Mouse (Mus musculus) embryo, embryonic 11 days (tissue): Measurements from ENCODE around the gene Pigk.

Experiments
- DNase-seq: peaks from one replicate; pipeline ENCODE4 v3.0.0-alpha.2; 2015

Gene Pigk

GRCm38 (mm10) chr3:152907087-152907486 lies 193.2 kb downstream of the Pigk start:
- no peak for DNase-seq

DNA sequence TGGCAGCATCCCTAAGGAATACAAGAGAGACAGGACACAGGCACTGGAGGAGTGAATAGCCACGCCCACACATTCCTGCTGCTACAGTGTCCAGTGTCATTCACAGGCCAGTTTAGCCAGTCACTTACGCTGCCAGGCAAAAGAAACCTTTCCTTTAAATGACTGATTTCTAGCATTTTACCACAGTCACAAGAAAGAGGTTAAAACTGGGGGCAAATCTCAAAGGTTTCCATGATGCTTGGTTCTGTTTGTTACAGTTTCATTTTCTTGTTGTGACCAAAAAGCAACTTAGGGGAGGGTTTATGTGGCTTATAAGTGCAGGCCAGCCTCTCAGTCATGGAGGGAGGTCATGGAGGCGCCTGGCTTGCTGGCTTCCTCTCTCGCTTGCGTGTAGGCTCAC lies 193.8 kb downstream of the Pigk start:
- DNase-seq, result no peak

GRCm38 (mm10) chr3:152911578-152911977 lies 197.7 kb downstream of the Pigk start:
- no peak for DNase-seq

- DNase-seq, result no peak
Observed at GRCm38 (mm10) chr3:152912216-152913101, 198.6 kb downstream of the Pigk start.

DNA sequence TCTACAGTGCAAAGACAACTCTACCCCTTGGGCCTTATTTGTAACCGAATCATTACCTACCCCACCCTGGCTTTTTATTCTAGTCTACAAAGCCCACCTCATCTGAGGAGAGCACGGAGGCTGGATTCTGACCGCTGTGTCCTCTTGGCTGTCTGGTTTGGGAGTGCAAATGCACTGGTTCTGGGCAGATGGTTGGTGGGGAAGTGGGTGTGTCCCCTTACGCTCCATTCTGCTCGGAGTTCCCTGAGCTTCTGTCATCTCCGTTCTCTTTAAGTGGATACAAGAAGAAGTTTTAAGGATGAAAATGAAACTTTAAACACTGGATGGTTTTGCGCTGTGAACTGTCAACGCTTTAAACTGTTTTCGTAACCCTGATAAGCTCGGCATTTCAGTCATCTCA lies 199.2 kb downstream of the Pigk start:
- DNase-seq, result no peak

DNA sequence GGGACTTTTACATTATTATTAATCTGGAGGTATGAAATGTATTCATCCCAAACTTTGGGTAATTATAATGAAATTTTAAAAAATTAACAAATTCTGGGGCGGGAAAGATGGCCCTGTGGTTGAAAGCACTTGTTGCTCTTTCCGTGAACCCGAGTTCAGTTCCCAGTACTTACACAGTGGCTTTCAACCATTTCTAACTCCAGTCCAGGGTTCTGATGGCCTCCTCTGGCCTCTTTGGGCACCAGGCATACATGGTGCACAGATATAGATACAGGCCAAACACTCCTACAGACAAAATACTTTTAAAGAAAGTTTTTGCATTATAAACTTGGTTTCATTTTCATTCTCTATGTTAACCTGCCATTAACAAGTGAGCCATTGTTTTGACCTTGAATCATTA lies 199.7 kb downstream of the Pigk start:
- DNase-seq, result no peak

DNA sequence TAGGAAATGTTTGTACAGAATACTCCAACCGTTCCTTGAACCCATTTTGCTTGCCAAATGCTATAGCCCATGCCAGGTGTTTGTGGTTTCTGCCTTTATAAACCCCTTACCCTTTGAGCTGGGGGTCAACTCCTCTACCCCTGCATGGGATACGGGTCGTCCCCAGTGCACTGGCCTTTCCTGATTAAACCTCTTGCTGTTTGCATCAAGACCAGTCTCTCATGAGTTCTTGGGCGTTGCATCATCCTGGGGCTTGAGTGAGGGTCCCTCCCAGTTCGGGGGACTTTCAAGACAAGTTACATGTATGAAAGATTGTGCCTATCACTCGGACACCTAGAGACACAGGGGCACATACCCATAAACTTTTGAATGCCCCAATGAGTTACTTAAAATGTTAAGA lies 200.5 kb downstream of the Pigk start:
- DNase-seq, result no peak

- DNase-seq, result no peak
Observed at GRCm38 (mm10) chr3:152917579-152917978, 203.7 kb downstream of the Pigk start.

- no peak for DNase-seq
Observed at GRCm38 (mm10) chr3:152919101-152919500, 205.2 kb downstream of the Pigk start.

GRCm38 (mm10) chr3:152920365-152920764 lies 206.5 kb downstream of the Pigk start:
- no peak for DNase-seq

DNA sequence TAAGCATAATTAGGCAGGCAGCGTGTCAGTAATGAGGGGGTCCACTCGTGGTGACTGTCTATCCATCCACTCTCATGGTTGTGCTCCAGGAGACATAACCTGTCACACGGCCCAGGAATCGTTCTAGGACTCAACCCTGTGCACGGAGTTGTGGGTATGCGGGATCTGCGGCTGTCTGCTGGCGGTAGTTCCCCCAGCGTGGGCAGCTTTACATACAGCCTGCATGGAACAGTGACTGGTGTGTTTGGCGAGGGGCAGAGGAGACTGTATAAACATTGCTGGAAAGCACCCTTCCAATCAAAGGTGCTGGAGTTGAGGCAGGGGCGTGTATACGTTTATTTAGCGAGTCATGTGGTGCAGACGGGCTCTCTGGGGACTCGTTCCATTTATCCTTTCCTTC lies 209.6 kb downstream of the Pigk start:
- DNase-seq, result no peak

GRCm38 (mm10) chr3:152925364-152925763 lies 211.5 kb downstream of the Pigk start:
- no peak for DNase-seq

DNA sequence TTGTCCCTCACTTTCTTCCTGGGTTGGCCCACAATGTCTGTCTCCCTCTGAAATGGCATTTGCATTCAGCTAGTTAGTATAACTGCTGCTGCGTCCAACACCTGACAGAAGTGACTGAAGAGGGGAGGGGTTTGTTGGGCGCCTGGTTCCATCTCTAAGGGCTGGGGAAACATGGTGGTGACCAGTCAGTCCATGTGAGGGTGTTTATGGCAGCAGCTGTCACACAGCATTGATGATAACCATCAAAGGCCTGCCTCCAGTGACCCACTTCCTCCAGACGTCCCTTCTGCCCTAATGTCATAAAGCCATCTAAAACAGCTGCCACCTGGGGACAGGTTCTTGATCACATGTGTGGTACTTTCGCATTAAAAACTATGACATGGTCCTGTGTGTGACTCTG lies 212.3 kb downstream of the Pigk start:
- no peak for DNase-seq

- DNase-seq, result peak; percentile 34
Observed at GRCm38 (mm10) chr3:152928287-152928975, 214.5 kb downstream of the Pigk start.

GRCm38 (mm10) chr3:152929256-152929787 lies 215.4 kb downstream of the Pigk start:
- no peak for DNase-seq

DNA sequence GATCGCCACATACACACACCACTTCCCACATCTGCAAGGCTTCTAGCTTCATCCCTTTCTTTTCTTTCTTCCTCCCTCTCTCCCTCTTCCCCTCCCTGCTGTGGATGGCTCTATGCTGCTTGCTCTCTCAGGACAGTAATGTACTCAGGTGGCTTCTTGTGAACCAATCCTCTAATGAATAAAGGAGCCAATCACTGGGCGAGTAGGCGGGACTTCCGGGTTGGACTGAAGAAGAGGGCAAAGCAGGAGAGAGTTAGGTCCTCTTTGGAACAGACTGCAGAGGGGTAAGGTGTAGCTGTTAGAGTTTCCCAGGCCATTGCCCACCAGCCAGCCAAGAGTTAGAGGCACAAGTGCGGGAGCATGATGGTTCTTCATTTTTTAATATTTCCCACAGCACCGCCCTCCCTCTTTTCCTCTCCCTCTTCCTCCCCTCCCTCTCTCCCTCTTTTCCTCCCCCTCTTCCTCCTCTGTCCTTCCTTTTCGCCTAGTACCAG lies 215.9 kb downstream of the Pigk start:
- no peak for DNase-seq

- DNase-seq, result no peak
Observed at GRCm38 (mm10) chr3:152931354-152931753, 217.5 kb downstream of the Pigk start.

DNA sequence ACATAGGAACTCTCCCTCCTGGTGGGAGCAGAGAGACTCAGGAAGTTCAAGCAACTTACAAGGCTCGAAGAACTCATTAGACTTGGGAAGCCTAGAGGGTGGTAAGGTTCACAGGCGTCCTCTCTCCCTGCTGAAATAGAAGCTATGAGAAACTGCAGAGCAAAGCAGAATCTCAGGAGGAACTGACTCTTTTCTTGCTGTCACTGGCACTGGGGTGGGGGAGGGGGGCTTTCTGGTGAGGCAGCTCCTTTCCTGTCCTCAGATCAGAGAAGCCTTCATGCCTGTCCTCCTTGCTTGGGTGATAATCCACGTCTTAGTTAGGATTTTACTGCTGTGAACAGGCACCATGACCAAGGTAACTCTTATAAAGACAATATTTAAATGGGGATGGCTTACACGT lies 218.2 kb downstream of the Pigk start:
- DNase-seq, result no peak

DNA sequence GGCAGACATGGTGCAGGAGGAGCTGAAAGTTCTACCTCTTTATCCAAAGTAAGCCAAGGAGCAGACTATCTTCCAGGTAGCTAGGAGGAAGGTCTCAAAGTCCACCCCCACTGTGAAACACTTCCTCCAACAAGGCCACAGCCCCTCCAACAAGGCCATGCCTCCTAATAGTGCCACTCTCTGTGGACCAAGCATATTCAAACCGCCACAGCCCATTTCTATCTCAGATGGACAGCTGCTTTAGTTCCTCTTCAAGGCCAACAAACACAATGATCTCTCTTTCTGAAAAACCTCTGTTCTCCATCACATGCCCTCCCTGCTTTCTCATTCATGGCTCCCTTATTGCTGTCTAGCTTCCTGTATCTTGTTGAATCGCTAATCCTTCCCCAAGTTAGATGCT lies 218.6 kb downstream of the Pigk start:
- no peak for DNase-seq

DNA sequence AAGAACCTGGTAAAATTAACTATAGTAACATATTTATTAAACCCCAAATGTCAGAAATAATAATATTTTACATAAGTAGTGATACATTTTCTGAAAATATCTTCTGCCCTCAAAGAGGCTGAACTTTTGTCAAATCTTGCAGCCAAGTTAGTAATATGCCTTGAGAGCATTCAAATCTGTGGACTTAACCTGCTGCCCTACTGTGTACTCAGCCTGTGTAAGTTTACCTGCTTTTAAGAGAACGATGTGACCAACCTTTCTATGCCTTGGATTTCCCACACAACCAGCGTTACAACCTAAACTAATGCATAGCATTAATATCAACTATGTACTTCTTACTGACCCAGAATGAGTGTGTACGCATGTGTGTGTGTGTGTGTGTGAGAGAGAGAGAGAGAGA lies 219.8 kb downstream of the Pigk start:
- DNase-seq, result no peak

DNA sequence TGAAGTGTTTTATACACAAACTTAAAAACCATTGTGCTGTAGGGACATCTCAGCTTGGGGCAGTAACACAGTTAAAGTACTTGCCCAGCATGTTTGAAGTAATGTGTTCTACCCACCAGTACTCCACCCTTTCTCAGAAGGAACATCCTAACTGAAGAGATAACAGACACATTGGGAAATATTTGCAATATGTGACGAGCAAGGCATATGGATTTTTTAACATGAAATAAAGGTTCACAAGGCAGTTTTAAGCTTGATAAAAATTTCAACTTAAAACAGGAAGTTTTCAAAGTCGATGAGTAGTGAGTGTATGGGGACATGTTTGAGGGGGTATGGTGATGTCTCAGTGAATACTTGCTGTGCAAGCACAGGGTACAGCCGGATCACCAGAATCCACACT lies 222.4 kb downstream of the Pigk start:
- no peak for DNase-seq

DNA sequence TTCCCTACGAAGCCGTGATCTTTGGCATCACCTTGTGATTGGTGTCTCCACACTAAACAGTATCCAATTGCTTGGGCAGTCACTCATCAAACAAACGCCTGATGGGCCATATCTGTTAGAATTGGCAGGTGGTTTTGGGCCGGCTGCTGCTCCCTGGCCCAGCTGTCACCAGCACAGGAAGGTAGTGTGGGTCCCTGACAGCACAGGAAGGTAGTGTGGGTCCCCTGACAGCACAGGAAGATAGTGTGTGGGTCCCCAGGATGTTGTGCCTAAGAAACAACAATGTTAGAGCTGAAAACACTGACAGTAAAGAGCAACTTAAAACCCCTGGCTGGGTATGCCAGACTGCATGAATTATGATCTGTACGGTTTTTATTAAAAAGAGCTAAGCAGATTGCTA lies 227.8 kb downstream of the Pigk start:
- DNase-seq, result no peak

DNA sequence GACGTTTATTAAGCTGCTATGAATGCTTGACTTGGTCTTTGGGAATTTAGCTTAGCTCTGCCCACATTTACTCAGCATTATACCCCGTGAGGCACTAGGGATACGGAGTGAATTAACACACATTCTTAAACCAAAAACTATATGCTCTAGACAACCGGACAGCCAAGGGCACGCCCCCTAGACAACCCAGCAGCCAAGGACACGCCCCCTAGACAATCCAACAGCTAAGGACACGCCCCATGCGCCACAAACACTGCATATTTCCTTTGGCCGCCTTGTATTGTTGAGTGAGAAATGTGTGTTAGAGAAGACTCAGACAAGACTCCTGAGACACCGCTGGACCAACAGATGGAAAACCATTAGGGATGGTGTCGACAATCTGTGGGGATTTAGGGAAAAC lies 229.1 kb downstream of the Pigk start:
- peak; percentile 59 for DNase-seq

GRCm38 (mm10) chr3:152944766-152945165 lies 230.9 kb downstream of the Pigk start:
- DNase-seq, result no peak
